Mouse (Mus musculus): Measurements from ENCODE around the gene Rab44.

DNA sequence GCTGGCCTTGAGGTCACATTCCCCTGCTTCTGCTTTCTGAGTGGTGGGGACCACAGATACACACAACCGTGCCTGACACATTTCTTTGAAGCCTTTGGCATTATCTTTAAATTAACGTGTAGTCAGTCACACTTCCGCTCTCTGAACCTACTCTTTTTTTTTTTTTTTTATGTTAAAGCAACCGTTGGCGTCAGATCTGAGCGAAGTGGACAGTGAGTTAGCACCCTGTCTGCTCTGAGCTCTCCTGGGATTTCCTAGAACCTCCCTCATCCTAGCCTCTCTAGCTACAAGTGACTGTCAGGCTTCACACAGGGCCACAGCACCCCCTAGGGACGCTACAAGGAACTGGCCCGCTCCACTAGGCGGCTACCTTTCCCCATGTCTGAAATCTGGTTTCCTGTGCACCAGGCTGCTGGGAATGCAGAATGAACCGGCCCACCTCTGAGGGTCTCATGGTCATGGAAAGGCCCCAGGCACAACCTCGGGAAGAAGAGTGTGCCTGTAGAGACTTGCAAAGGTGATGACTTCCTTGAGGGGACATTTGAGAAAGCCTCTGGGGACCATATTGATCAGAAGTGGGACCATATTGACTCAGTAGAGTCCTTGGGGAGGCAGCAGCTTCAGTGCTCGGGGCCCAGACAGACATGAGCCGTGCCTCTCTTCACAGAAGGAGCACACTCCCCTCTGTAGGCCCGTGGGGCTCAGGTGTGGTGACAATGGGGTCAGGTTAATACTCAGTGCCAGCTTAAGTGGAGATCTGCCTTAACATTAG, 57.2 kb downstream of the Rab44 start:
- TF ChIP-seq CTCF (IDR thresholded peaks at IDR 0.05; ENCODE audit: borderline replicate concordance, insufficient read depth, low read length) (peak; percentile 92), POLR2A (IDR thresholded peaks at IDR 0.05; ENCODE audit: low read depth, low read length) (no peak)
